Mouse (Mus musculus) midbrain, embryonic 15.5 days (tissue): Measurements from ENCODE around the gene Gm49383. TPM values are rescaled to one million over a fixed set of nuclear protein-coding genes. Genes with fewer than 3 reads are reported as not detected.

Experiments used
- ATAC-seq: fragments of 200-750 bp; cut with Nextera tagmentation; replicated peaks from 2 replicates; pipeline ENCODE4 v1.8.0; 2017; ENCODE audit warnings: moderate TSS enrichment
- H3K27ac ChIP-seq: fragments of 300-500 bp; sonication (generic); 2 replicates; pipeline ENCODE4 v1.5.1; 2015; ENCODE audit warnings: mild to moderate bottlenecking, inconsistent platforms
- H3K27me3 ChIP-seq: fragments of 300-500 bp; sonication (generic); replicated peaks from 2 replicates; pipeline ENCODE4 v1.6.1; 2015; ENCODE audit warnings: inconsistent platforms
- H3K36me3 ChIP-seq: fragments of 300-500 bp; sonication (generic); replicated peaks from 2 replicates; pipeline ENCODE4 v1.6.1; 2015; ENCODE audit warnings: inconsistent platforms
- H3K4me1 ChIP-seq: fragments of 300-500 bp; sonication (generic); 2 replicates; pipeline ENCODE4 v1.6.1; 2015; ENCODE audit warnings: inconsistent platforms
- H3K4me2 ChIP-seq: fragments of 300-500 bp; sonication (generic); 2 replicates; pipeline ENCODE4 v1.6.1; 2015; ENCODE audit warnings: inconsistent platforms, mild to moderate bottlenecking, moderate library complexity
- H3K4me3 ChIP-seq: fragments of 300-500 bp; sonication (generic); 2 replicates; pipeline ENCODE4 v1.5.1; 2015; ENCODE audit warnings: mild to moderate bottlenecking, inconsistent platforms
- H3K9ac ChIP-seq: fragments of 300-500 bp; sonication (generic); 2 replicates; pipeline ENCODE4 v1.6.1; 2015; ENCODE audit warnings: mild to moderate bottlenecking, inconsistent platforms
- H3K9me3 ChIP-seq: fragments of 300-500 bp; sonication (generic); 2 replicates; pipeline ENCODE4 v1.6.1; 2016; ENCODE audit warnings: inconsistent platforms
- WGBS: fragments of 180-500 bp; shearing (Covaris S2); methylation state at CpG from one replicate; pipeline ENCODE4 v1.1.7; 2015; ENCODE audit warnings: mixed read lengths; 5-methylcytosine and 5-hydroxymethylcytosine counted together
- microRNA-seq: library from miRNA; unstranded; fragments of <30 nt; microRNA quantifications from one replicate; pipeline ENCODE4, GENCODE M21; 2016
- polyA plus RNA-seq: library from polyadenylated mRNA; unstranded; fragments of >200 nt; fragmentation: Nextera tagmentation; extraction: Ambion mirVana; gene quantifications from 2 replicates; pipeline ENCODE4 v1.2.1, GENCODE M21; 2015

Gm49383 gene
- polyA plus RNA-seq, 1 experiment from 2014 or later, result 14.6 TPM

- Histone ChIP-seq H3K9ac (no peak overlapping the region), H3K27ac (no peak overlapping the region), H3K4me3 (no peak overlapping the region), H3K27me3 (no peaks in the 10 kb centered on the region), H3K4me2 (no peak overlapping the region), H3K9me3 (no peaks in the 10 kb centered on the region), H3K4me1 (peaks cover 9% of the 10 kb centered on the region), H3K36me3 (peaks cover 11% of the 10 kb centered on the region; the same call in 1 of the 2 replicates)
- 94% methylated on average over 2 of the region's 2 CpGs for WGBS
- ATAC-seq, result no peak
Observed at GRCm38 (mm10) chr12:69157107-69157506, 39.8 kb downstream of the Gm49383 start.

- Histone ChIP-seq H3K27ac (no peak overlapping the region), H3K9ac (no peak overlapping the region), H3K4me2 (no peak overlapping the region), H3K9me3 (no peaks in the 10 kb centered on the region), H3K4me3 (no peak overlapping the region), H3K27me3 (no peaks in the 10 kb centered on the region), H3K36me3 (peaks cover 11% of the 10 kb centered on the region; the same call in 1 of the 2 replicates), H3K4me1 (peaks cover 9% of the 10 kb centered on the region)
- WGBS, result 90% methylated on average over 4 of the region's 4 CpGs
- ATAC-seq, result no peak
Observed at GRCm38 (mm10) chr12:69156436-69156835, 40.5 kb downstream of the Gm49383 start.

GRCm38 (mm10) chr12:69155923-69156322, 41.0 kb downstream of the Gm49383 start:
- no peaks in the 10 kb centered on the region for H3K27me3 ChIP-seq
- no peak overlapping the region for H3K9ac ChIP-seq
- no peak for ATAC-seq
- no peak overlapping the region for H3K4me3 ChIP-seq
- no peaks in the 10 kb centered on the region for H3K9me3 ChIP-seq
- H3K4me2 ChIP-seq, result no peak overlapping the region
- 77% methylated on average over 2 of the region's 2 CpGs for WGBS
- H3K27ac ChIP-seq, result no peak overlapping the region
- peaks cover 11% of the 10 kb centered on the region; the same call in 1 of the 2 replicates for H3K36me3 ChIP-seq
- peaks cover 9% of the 10 kb centered on the region for H3K4me1 ChIP-seq

- Histone ChIP-seq H3K9me3 (no peaks in the 10 kb centered on the region), H3K27ac (no peak overlapping the region), H3K27me3 (no peaks in the 10 kb centered on the region), H3K4me2 (0 out of 2 replicates have a peak overlapping the region, but pooled peaks have one; percentile 10), H3K4me3 (no peak overlapping the region), H3K4me1 (no peaks in the 10 kb centered on the region), H3K36me3 (no peaks in the 10 kb centered on the region), H3K9ac (no peak overlapping the region)
- ATAC-seq, result no peak
- WGBS, result 71% methylated on average over 13 of the region's 13 CpGs
Observed at GRCm38 (mm10) chr12:69150049-69150448, 46.9 kb downstream of the Gm49383 start.

- 95% methylated on average over 5 of the region's 5 CpGs for WGBS
- no peak for ATAC-seq
- Histone ChIP-seq H3K27ac (no peak overlapping the region), H3K9ac (no peak overlapping the region), H3K4me1 (no peaks in the 10 kb centered on the region), H3K27me3 (no peaks in the 10 kb centered on the region), H3K36me3 (no peaks in the 10 kb centered on the region), H3K4me2 (no peak overlapping the region), H3K4me3 (no peak overlapping the region), H3K9me3 (no peaks in the 10 kb centered on the region)
Observed at GRCm38 (mm10) chr12:69147166-69147735, 49.7 kb downstream of the Gm49383 start.

- no peaks in the 10 kb centered on the region for H3K36me3 ChIP-seq
- WGBS, result 73% methylated on average over 6 of the region's 6 CpGs
- no peak overlapping the region for H3K4me2 ChIP-seq
- no peaks in the 10 kb centered on the region for H3K9me3 ChIP-seq
- no peak overlapping the region for H3K4me3 ChIP-seq
- no peak overlapping the region for H3K27ac ChIP-seq
- no peak for ATAC-seq
- no peak overlapping the region for H3K9ac ChIP-seq
- H3K4me1 ChIP-seq, result no peaks in the 10 kb centered on the region
- no peaks in the 10 kb centered on the region for H3K27me3 ChIP-seq
Observed at GRCm38 (mm10) chr12:69143460-69143859, 53.4 kb downstream of the Gm49383 start.

- Histone ChIP-seq H3K4me3 (no peak overlapping the region), H3K27ac (no peak overlapping the region), H3K4me2 (no peak overlapping the region), H3K9me3 (no peaks in the 10 kb centered on the region), H3K4me1 (no peaks in the 10 kb centered on the region), H3K36me3 (no peaks in the 10 kb centered on the region), H3K9ac (no peak overlapping the region), H3K27me3 (no peaks in the 10 kb centered on the region)
- 90% methylated on average over 7 of the region's 7 CpGs for WGBS
- ATAC-seq, result no peak
Observed at GRCm38 (mm10) chr12:69139841-69140240, 57.1 kb downstream of the Gm49383 start.

- Histone ChIP-seq H3K4me1 (no peaks in the 10 kb centered on the region), H3K27ac (no peak overlapping the region), H3K36me3 (no peaks in the 10 kb centered on the region), H3K4me3 (no peak overlapping the region), H3K9ac (no peak overlapping the region), H3K27me3 (no peaks in the 10 kb centered on the region), H3K4me2 (no peak overlapping the region), H3K9me3 (no peaks in the 10 kb centered on the region)
- no peak for ATAC-seq
- 85% methylated on average over 3 of the region's 3 CpGs for WGBS
Observed at GRCm38 (mm10) chr12:69139201-69139600, 57.7 kb downstream of the Gm49383 start.

Small RNA genes lying within 50 kb of the gene (microRNA-seq; reads per million reads assigned to microRNA genes)
- gene Gm47287 (not detected), gene Gm47295 (1.8 reads per million, percentile 2 among the genes with 10 or more reads in this experiment)

Other genes starting within 250 kb of the Gm49383 start
- gene Rps29, start 37.9 kb downstream of the Gm49383 start, polyA plus RNA-seq, result 1,021 and 1,031 TPM in 2 replicates
- 2.7 and 3.3 TPM in 2 replicates for gene Lrr1, start 28.3 kb downstream of the Gm49383 start, polyA plus RNA-seq
- gene Rpl36al, start 13.0 kb downstream of the Gm49383 start, polyA plus RNA-seq, result 274 and 297 TPM in 2 replicates
- gene Mgat2, start 12.9 kb downstream of the Gm49383 start, polyA plus RNA-seq, result 38.5 and 39.4 TPM in 2 replicates
- gene Dnaaf2, start 1.3 kb upstream of the Gm49383 start, polyA plus RNA-seq, result 8.2 and 8.5 TPM in 2 replicates
- 9.0 and 12.4 TPM in 2 replicates for gene Gm49384, start 7.2 kb upstream of the Gm49383 start, polyA plus RNA-seq
- gene Pole2, start 31.1 kb upstream of the Gm49383 start, polyA plus RNA-seq, result 3.4 and 4.5 TPM in 2 replicates
- gene Klhdc1, start 44.1 kb upstream of the Gm49383 start, polyA plus RNA-seq, result 14.6 and 16.0 TPM in 2 replicates
- gene Klhdc2, start 99.6 kb upstream of the Gm49383 start, polyA plus RNA-seq, result 302 and 305 TPM in 2 replicates
- gene Nemf, start 160.1 kb upstream of the Gm49383 start, polyA plus RNA-seq, result 87.0 and 93.6 TPM in 2 replicates
- 25.9 and 27.3 TPM in 2 replicates for gene Arf6, start 175.0 kb upstream of the Gm49383 start, polyA plus RNA-seq
- 0.63 and 1.0 TPM in 2 replicates for gene Gm9887, start 175.4 kb upstream of the Gm49383 start, polyA plus RNA-seq